Mouse (Mus musculus): ENCODE data around the gene Mmp21.
A peak's percentile ranks its signal among the peaks of the same experiment; 100 is the strongest.

Mmp21 gene

DNA sequence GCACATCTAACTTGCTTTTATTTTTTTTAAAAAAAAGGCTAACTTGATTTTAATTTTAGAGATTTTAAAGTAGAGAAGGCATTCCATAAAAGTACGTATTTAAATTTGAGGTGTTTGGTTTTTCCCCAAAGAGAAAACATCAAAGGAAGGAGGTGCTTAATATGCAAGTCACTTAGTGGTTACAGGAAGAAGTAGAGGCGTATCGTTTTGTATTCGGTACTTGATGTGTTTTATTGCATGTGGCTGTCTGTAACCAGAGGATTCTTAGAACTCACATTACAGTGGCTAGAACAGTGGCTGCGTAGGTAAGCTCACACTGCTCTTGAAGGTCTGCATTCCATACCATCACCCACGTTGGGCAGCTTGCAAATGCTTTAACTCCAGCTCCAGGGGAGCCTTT lies 34.1 kb downstream of the Mmp21 start:
- DNase-seq: no peak

- no peak for DNase-seq
Observed at GRCm38 (mm10) chr7:133638821-133639220, 41.0 kb downstream of the Mmp21 start.

DNA sequence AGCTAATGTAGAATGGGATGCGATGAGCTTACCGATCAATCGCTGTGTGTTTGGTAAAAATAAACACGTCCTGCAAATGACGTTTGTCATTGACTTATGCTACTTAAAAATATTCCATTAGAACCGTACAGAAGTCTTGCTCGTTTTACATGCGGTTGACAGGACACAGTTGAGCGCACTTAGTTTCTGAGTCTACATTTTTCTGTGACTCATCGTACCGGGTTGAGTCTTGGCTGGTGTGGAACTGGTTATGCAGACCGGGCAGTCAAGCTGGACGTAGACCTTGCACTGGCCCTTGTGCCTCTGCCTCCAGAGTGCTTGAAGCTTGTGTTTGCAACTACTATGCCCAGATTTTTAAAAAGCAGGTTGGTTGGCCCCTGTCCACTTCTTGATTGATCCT lies 41.6 kb downstream of the Mmp21 start:
- peak; percentile 60 for DNase-seq

GRCm38 (mm10) chr7:133637361-133638305 lies 42.2 kb downstream of the Mmp21 start, which contains the start of gene Edrf1:
Edrf1 (plus strand) TSS chr7:133637543.
- peak; percentile 99 for DNase-seq

DNA sequence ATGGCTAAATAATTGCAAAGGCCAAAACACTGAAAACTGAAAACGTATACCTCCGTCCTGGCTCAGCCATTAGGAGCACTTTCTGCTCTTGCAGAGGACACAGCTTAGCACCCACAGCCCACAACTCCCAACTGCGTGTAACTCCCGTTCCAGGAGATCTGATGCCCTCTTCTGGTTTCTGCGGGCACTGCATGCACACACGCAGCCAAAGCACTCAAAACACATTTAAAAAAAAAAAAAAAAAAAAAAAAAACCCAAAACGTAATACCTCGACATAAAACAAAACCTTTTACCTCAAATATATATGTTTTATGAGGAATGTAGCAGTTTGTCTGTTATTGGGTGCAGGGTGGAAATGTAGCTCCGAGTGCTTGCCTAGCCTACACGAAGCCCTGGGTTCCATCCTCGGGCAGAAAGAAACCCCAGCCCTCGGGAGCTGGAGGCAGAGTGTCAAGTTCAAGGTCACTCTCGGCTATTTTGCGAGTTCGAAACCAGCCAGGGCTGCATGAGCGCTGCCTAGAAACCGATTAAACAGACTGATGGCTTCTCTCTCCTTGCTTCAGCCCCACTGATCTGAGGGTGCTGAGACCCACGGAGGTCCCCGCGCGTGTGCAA lies 43.0 kb downstream of the Mmp21 start:
- DNase-seq: peak; percentile 91

DNA sequence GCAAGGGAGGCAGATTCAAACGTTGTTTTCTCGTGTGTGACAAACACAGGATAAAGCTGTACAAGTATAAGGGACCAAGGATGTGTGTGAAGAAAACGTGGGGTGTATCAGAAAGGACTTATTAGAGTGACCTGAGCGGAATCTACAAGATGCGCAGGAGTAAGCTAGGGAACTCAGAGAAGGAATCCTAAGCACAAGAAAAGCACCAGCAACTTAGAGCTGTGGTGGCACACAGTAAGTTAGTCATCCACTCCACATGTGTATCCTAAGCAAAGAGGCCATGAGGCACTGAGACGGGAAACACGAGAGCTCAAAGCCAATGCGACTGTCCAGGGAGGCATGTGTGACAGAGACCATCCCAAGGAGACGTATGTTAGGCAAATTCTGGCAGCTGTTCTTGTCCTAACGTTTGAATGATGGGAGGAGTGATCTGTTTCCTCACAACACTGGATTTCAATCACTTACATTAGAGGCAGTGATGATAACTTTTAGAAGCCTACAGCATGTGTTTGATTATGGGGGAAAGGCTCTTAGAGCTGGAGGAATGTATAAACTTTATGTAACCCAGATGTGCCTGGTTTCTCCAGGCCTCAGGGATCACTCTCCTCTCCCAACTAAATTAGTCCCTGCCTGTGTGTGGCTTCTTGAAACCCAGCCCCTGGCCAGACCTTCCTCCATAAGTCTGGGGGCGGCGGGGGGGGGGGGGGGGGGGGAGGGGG lies 44.8 kb downstream of the Mmp21 start:
- no peak for DNase-seq

- DNase-seq: peak; percentile 59
Observed at GRCm38 (mm10) chr7:133632476-133632875, 47.4 kb downstream of the Mmp21 start.

GRCm38 (mm10) chr7:133630821-133631220 lies 49.0 kb downstream of the Mmp21 start:
- no peak for DNase-seq

DNA sequence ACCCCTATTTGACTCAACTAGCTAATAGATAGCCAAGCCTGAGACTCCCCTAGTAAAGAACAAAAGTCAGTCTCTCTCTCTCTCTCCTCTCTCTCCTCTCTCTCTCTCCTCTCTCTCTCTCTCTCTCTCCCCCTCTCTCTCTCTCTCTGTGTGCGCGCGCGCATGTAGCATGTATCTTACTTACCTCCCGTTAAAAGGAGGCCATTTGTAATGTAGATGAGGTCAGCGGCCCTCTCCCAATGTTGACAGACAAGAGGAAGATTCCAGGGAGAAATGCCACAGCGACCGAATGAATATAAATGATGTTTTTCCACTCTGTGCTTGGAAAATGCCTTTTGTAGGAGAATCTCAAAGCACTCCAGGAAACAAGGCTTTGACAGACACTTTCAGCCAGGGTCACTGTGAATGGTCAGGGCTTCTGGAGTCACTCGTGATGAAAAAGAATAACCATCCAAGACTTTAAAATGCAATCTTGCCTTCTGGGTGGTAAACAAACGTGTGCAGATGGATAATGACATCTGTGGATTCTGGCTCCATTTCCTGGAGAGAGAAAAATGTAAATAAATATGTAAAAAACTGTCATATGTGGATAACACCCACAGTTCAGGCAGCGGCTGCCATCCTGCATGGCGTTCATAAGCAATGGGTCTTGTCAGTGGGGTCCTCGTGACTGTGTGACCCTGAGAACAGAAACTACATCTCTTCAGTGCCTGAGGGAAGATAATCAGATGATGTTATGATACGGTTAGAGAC lies 52.5 kb downstream of the Mmp21 start:
- no peak for DNase-seq

All from kidney, postnatal 14 days (tissue).